Comparison of ENCODE assay signal across 9 mouse cellular contexts in the genomic region with DNA sequence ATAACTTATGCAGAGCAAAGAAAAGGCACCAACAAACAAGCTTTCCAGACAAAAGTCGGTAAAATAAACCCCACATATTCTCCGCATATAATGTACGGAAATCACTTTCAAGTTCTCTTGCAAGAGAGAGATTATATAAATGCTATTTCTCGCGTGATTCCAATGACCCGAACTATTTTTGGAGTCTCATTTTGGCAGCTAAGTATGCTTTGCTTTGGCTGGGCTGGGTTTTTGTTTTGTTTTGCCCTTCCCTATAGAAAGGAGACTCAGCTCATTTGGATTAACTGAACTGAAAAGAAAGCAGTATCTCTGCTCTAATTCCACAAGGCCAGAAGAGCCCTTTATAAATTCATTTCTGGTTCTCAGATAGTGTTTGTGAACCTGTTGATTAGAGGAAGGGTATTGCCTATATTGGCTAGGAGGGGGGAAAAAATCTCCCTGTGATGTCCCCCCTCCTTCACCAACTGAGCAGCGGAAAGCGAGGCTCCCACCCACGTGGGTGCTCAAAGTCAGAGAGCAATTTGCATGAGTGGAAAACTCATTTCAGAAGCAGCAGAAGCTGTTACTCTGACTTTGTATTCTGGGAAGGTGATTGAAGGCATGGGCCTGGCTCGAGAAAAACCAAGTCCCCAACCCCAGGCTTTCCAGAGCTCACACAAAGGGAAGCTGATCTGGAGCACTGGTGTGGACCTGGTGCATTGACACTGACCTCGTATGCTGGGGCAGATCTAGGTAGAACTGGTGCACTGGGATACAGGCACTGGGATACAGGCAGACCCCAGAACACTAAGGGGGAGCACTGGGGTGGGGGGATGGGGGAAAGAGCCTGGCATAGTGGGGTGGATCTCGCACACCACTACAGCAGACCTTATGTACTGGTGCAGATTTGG.
DNase-seq lines count a peak whose midpoint lies in the region; ATAC-seq and TF ChIP-seq lines count a peak whose summit lies in the region.
"Had no signal": no experiment of that assay in that cellular context is flagged by ENCODE, and none has a peak within 500 bp of the region (broad histone marks: within the 10 kb centered on the region; RNA-seq: fewer than 3 reads in every experiment).

No protein-coding gene starts in this region.

- no peak overlapping the region for H3K4me3 ChIP-seq in heart, embryonic 15.5 days
- H3K4me3 ChIP-seq in embryonic facial prominence, embryonic 15.5 days (replicated peaks), result no peak overlapping the region
- no peak overlapping the region for H3K4me3 ChIP-seq in midbrain, embryonic 11.5 days (ENCODE audit: low read depth, low read length)
- H3K4me3 ChIP-seq in cerebellum, adult 2 months (replicated peaks; ENCODE audit: insufficient read depth, low read depth, low read length), result no peak overlapping the region

- H3K4me1 ChIP-seq in heart, embryonic 15.5 days (replicated peaks), result peaks cover 57% of the 10 kb centered on the region
- peaks cover 37% of the 10 kb centered on the region for H3K4me1 ChIP-seq in embryonic facial prominence, embryonic 15.5 days
- H3K4me1 ChIP-seq in midbrain, embryonic 11.5 days (ENCODE audit: control insufficient read depth, insufficient read depth, low read length), result peaks cover 60% of the 10 kb centered on the region
- H3K4me1 ChIP-seq in cerebellum, adult 2 months (ENCODE audit: control insufficient read depth, insufficient read depth, low read length), result peaks cover 30% of the 10 kb centered on the region

- H3K9ac ChIP-seq in heart, embryonic 15.5 days, result peak overlapping the region; percentile 12
- H3K9ac ChIP-seq in embryonic facial prominence, embryonic 15.5 days, result no peak overlapping the region
- H3K9ac ChIP-seq in midbrain, embryonic 11.5 days (ENCODE audit: low read length), result no peak overlapping the region; the same call in 1 of the 2 replicates

- no peaks in the 10 kb centered on the region for H3K36me3 ChIP-seq in heart, embryonic 15.5 days
- no peaks in the 10 kb centered on the region for H3K36me3 ChIP-seq in embryonic facial prominence, embryonic 15.5 days
- H3K36me3 ChIP-seq in midbrain, embryonic 11.5 days (ENCODE audit: control insufficient read depth, insufficient read depth, low read length), result no peaks in the 10 kb centered on the region

- H3K4me2 ChIP-seq in heart, embryonic 15.5 days, result peak overlapping the region; percentile 11
- no peak overlapping the region for H3K4me2 ChIP-seq in embryonic facial prominence, embryonic 15.5 days (replicated peaks)
- no peak overlapping the region for H3K4me2 ChIP-seq in midbrain, embryonic 11.5 days

- no peak for TF ChIP-seq CTCF in cerebellum, adult 2 months (IDR thresholded peaks at IDR 0.05; ENCODE audit: borderline replicate concordance, insufficient read depth, low read depth, low read length)

- ATAC-seq in heart, embryonic 15.5 days (replicated peaks; ENCODE audit: insufficient number of reproducible peaks, insufficient read depth, low FRiP score, low read depth), result no peak
- no peak for ATAC-seq in embryonic facial prominence, embryonic 15.5 days (ENCODE audit: insufficient number of reproducible peaks, low FRiP score, low TSS enrichment, low read depth)
- peak; percentile 56 for ATAC-seq in midbrain, embryonic 11.5 days (ENCODE audit: low FRiP score)

- no peaks in the 10 kb centered on the region for H3K27me3 ChIP-seq in heart, embryonic 15.5 days
- H3K27me3 ChIP-seq in embryonic facial prominence, embryonic 15.5 days, result no peaks in the 10 kb centered on the region
- no peaks in the 10 kb centered on the region for H3K27me3 ChIP-seq in midbrain, embryonic 11.5 days (ENCODE audit: control insufficient read depth, insufficient read depth, low read length)
- no peaks in the 10 kb centered on the region for H3K27me3 ChIP-seq in cerebellum, adult 2 months (ENCODE audit: control insufficient read depth, insufficient read depth, low read length)

- H3K9me3 ChIP-seq in heart, embryonic 15.5 days (replicated peaks), result no peaks in the 10 kb centered on the region
- H3K9me3 ChIP-seq in embryonic facial prominence, embryonic 15.5 days (replicated peaks), result no peaks in the 10 kb centered on the region
- no peaks in the 10 kb centered on the region for H3K9me3 ChIP-seq in midbrain, embryonic 11.5 days (ENCODE audit: control insufficient read depth, low read length)

- no peak for TF ChIP-seq POLR2A in cerebellum, adult 2 months (IDR thresholded peaks at IDR 0.05; ENCODE audit: borderline replicate concordance, insufficient read depth, low read length)

- 43% methylated on average over 12 of the region's 12 CpGs for WGBS in heart, embryonic 15.5 days
- WGBS in embryonic facial prominence, embryonic 15.5 days, result 57% methylated on average over 12 of the region's 12 CpGs
- WGBS in midbrain, embryonic 11.5 days, result 53% methylated on average over 12 of the region's 12 CpGs
- WGBS in cerebellum, adult 2 months, result 62% methylated on average over 12 of the region's 12 CpGs

- H3K27ac ChIP-seq in heart, embryonic 15.5 days, result peak overlapping the region; percentile 91
- H3K27ac ChIP-seq in embryonic facial prominence, embryonic 15.5 days (replicated peaks), result 0 out of 2 replicates have a peak overlapping the region, but pooled peaks have one; percentile 8
- H3K27ac ChIP-seq in midbrain, embryonic 11.5 days (ENCODE audit: low read depth, low read length), result peak overlapping the region; percentile 68
- H3K27ac ChIP-seq in cerebellum, adult 2 months (ENCODE audit: insufficient read depth, low read length), result no peak overlapping the region

- DNase-seq in heart, adult 8-10 months (ENCODE audit: low spot score), result no peak
- peak; percentile 28 for DNase-seq in CD4-positive helper T cell, adult 2 months (ENCODE audit: low read depth, low spot score)
- DNase-seq in midbrain, embryonic 11.5 days (ENCODE audit: low spot score, missing footprints), result no peak
- no peak for DNase-seq in embryo, embryonic 9.5 days (ENCODE audit: extremely low spot score)
- DNase-seq in cerebellum, adult 2 months, result no peak
- DNase-seq: layer of hippocampus, postnatal 36 days; thymus, adult 18-20 months had no signal
